Mouse (Mus musculus) gastrocnemius, postnatal 10 days (tissue): Measurements from ENCODE around the gene Hivep1. TPM values are rescaled to one million over a fixed set of nuclear protein-coding genes. Genes with fewer than 3 reads are reported as not detected.

Source experiments
- DNase-seq: peaks from one replicate; pipeline ENCODE4 v3.0.0; 2021; ENCODE audit warnings: mixed read lengths
- total RNA-seq, 2 experiments: library from RNA; stranded (reverse); gene quantifications; 2 replicates each; pipeline ENCODE4 v1.2.3; 2021

Gene Hivep1
- total RNA-seq, 2 experiments from 2014 or later, result 13.7 to 22.9 TPM

- DNase-seq, result no peak
These were observed 60.9 kb downstream of the Hivep1 start for GRCm38 (mm10) chr13:42112748-42113147.

GRCm38 (mm10) chr13:42113601-42114000, 61.8 kb downstream of the Hivep1 start:
- DNase-seq, result no peak

DNA sequence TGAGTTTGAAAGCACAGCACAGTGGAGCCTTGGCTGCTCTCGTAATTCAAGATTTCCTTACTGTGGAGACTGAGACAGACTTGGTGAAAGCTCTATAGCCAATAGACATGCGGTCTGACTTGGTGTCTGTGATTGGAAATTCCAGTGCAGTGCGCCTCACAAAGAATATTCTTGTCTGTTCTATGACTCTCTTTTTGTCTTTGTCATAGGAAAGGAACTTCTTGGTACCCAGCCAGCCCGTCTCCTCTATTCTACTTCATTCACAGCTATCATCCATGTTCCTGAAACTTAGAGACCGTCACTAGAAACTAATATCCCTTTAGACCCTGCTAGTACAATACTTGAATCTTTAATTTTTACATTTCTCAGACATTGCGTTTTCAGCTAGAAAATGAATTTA, 64.5 kb downstream of the Hivep1 start:
- no peak for DNase-seq

GRCm38 (mm10) chr13:42119062-42119461, 67.2 kb downstream of the Hivep1 start:
- no peak for DNase-seq

DNA sequence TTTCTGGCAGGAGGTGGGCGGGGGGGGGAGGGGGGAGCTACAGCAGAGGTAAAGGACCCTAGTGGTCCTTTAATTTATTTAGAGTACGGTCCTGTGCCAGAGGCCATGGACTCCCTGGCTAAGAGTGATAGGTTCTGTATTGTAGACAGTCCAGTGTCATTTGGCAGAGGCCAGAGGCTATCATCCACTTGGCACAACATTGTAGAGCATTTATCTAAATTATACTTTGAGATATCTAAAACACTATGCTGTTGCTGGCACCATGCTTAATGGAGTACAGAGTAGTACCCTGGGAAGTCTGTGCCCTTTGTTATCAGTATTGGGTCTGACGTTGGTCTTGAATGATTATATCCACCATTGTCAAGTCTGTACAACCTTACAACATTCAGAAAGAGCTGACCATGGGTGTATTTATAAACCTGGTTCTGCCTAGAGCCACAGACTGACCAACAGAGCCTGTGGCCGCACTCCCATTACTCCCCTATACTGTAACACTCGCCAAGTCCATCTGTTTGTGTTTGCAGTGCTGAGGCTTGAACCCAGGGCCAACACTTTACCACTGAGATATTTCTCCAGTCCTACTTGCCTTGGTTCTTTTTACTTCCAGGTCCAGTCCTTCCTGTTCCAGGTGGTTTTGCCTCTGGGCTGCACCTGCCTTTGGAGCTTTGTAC, 69.4 kb downstream of the Hivep1 start:
- DNase-seq, result no peak

DNA sequence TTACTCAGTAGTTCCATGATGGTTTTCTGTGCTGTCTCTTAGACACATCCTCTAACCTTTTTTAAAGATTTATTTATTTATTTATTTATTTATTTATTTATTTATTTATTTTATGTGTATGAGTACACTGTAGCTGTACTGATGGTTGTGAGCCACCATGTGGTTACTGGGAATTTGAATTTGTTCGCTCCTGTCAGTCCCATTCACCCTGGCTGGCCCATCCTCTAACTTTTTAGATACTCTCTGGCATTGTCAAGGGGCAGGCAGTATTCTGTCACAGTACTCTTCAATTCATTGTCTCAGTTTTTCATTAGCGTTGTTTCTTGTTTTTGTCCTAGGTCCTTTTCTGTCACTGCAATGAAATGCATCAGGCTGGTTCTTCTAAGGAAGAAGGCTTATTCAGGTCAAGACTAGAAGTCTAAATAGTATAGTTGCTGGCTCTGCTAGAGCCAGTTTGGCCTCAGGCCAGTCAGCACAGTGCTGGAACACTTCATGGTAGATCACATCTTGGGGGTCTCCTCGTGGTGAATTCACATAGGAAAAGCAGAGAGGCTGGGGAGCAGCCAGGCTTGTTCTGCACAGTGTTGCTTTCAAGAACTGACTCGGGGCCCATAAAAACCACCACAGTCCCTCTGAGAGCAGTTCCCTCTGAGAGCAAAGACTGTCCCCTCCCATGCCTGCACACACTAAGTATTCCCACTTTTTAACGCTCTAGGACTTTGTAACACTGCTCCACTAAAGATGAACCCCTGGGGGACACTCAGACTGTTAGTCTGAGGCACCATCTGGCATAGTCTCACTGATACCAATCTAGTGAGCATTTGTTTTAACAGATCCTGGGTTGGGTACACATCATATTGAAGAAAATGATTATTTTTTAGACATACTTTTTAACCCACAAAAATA, 70.2 kb downstream of the Hivep1 start:
- no peak for DNase-seq

DNA sequence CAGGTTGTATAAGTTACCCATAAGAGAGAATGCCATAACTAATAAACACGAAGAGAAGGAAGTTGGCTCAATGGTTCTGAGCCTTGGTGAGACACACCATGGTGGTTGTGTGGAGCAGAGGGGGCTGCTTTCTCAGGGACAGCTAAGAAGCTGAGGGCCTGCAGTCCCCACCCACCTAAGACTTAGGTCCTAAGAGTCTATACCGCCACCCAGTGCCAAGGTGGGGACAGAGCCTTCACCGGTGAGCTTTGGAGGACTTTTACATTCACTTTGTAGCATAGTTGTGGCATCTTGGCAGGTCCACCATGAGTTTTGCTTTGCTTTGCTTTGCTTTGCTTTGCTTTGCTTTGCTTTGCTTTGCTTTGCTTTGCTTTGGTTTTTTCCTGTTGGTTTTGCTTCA, 92.8 kb downstream of the Hivep1 start:
- DNase-seq, result no peak

GRCm38 (mm10) chr13:42149328-42150071, 97.7 kb downstream of the Hivep1 start:
- no peak for DNase-seq

DNA sequence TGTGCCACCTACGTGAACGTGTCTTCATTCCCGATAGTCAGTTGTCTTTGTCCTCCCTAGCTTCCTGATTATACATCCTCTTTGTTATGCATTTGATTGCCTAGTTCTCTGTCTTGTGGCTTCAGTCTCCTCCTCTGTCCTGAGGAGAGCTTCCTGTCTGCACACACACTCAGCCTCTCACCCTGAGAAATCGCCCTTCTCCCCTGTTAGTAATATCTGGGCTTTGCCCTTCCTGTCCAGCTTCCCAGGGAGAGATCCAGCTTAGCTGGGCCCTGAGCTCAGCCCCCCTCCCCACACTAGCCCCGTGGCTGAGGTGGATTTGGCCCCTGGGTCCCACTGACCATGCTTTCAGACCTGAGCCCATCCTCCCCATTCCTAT, 98.2 kb downstream of the Hivep1 start:
- DNase-seq, result no peak

DNA sequence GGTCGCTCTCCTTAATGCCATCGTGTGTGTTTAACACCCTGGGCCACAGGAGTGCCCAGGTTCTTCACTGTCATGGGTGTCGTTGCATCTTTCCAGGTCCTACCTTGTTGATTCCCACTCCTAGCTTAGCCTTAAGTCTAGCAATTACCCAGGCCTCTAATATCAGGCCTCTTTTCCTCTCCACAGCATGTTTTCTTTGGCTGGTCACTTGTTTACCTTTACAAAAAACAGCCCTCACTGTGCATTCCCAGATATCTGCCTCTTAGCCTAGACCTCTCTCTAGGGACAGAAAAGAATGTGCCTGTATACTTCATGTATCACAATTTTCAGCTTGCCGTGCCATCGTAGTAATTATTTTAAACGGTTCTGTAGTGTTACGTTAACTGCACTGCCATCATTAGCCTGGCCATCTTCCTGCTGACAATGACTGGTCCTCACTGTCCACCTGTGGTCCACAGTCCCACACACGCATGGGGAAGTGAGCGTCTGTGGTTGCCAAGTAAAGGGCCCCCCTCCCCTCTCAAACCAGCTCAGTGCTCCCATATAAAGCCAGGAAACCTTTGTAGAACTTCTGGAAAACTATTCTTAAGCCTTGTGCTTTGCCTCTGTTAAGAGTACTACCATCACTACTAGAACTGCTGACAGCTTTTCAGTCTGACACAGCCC, 98.8 kb downstream of the Hivep1 start:
- DNase-seq, result no peak

GRCm38 (mm10) chr13:42158259-42158658, 106.4 kb downstream of the Hivep1 start:
- no peak for DNase-seq

DNA sequence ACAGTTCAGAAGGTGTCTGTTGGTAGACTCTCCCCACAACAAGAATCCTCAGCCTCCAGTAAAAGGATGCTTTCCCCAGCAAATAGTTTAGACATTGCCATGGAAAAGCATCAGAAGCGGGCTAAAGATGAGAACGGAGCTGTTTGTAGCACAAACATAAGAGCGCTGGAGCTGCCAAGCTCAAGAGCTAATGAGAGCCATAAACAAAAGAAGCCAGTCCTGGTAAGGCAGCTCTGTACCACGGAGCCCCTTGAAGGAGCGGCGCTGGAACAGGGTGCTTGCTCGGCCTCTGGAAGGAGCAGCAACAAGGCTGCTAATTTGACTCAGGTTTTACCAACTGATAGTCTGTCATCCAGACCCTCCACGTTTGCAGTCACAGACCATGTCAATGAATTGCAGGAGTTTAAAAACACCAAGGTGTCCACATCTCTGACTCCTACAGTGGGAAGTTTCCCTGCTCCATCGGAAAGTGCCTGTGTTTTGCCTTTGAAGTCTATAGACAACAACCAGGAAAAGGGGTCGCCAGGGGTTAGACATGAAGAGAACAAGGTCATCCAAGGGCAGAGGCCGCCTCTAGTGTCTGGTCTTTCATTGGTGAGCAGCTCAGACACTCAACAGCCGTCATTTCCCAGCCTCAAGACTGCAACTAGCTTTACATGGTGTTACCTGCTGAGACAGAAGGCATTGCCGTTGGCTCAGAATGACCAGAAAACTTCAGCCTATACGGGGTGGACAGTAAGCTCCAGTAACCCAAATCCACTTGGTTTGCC, 107.8 kb downstream of the Hivep1 start:
- DNase-seq, result no peak

DNA sequence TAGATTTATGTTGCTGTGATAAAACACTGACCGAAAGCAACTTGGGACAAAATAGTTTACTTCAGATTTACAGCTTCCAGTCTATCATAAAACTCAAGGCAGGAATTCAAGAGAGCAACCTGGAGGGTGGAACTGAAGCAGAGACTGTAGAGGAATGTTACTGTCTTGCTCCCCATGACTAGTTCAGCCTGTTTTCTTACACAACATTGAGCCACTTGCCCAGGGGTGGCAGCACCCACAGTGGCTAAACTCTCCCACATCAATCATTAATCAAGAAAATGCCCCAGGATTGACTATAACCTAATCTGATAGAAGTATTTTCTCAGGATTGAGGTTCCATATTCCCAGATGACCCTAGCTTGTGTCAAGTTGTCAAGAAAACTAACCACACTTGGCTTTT, 119.0 kb downstream of the Hivep1 start:
- no peak for DNase-seq

DNA sequence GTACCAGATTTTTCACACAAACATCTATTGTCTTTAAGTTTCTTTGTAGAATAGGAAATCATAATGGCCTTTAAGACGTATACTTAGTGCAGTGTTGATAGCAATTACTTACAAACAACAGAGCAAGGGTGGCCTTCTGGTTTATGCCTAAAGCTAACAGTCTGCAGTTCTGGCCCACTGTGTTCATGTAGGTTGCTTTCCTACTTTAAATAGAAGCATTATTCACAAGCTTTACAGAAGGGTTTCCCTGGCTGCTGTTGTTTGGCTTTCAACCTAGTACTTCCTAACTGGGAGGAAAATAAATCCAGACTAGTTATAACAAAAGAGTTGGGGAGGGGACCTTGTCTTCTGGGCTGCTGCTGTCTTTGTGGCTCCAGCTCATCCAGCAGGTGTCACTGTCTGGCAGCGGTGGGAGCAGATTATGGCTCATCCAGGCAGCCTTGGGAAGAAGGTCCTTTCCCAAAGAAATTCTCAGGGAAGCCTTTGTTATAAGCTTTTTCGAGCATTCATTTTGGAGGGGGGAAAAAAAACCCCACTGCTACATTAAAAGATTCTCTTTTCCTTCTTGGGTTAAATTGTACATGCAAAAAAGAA, 123.1 kb downstream of the Hivep1 start:
- DNase-seq, result no peak

DNA sequence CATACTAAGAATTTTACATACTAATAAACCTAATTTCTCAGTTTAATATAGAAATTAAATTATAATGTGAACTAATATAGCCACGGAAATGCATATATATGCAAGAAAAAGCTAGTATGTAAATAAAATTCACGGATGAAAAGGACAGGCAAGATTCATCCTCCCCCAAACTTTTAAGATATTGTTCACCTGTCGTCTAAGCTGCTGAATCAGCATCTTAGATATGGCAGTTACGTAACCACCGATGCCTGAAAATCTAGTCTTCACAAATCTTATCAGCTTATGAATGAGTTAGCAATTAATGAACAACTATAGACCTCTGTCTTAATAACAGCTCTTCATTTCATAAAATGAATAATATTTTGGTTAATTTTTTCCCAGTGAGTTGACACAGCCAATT, 130.8 kb downstream of the Hivep1 start:
- DNase-seq, result no peak

DNA sequence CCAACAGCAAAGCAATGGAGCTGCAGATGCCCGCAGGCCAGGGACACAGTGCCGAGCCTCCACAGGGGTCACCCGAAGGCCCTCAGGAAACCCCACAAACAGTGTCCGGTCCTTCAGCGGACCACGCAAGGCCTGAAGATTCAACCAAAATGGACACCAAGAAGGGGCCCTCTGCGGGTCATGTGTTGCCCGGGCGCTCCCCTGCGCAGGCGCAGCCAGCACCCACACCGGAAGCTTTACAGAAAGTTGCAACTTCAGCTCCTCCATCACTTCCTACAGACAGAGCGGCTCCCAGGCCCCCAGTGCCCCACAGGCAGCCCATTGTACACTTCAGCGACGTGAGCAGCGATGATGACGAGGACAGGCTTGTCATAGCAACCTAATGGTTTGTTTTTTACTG, 132.3 kb downstream of the Hivep1 start:
- DNase-seq, result no peak

DNA sequence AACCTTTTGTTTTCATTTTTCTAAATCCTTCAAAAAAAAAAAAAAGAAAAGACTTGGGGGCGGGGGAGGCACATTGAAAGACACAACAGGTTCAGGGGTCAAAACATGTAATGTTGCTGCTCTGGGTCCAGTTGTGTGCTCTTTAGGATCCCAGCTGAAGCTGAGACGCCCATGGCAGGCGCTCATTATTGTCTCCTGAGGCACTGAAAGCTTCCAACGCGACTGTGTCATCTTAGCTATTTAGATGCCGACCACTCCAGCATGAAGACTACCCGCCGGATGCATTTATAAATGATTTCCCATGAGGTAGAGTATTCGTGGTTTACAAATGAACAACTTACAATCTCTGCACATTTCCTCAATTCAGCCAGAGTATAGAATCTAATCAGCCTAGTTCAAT, 141.2 kb downstream of the Hivep1 start:
- DNase-seq, result no peak

- no peak for DNase-seq
These were observed 143.8 kb downstream of the Hivep1 start for GRCm38 (mm10) chr13:42195671-42196070.

DNA sequence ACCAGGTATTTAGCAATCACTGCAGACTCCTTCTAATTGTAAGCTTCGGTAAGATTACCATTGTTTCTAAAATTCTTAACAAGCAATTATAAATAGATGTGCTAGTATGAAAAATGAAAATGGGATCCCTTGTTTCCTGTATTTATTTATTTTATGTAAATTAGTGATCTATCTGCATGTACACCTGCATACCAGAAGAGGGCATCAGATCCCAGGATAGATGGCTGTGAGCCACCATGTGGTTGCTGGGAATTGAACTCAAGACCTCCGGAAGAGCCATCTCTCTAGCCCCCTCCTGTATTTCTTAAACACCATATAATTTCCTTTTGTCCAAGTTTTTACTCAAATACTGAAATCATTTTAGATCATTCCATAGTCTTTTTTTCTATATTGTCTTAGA, 145.8 kb downstream of the Hivep1 start:
- no peak for DNase-seq

GRCm38 (mm10) chr13:42213556-42213955, 161.7 kb downstream of the Hivep1 start:
- DNase-seq, result no peak

DNA sequence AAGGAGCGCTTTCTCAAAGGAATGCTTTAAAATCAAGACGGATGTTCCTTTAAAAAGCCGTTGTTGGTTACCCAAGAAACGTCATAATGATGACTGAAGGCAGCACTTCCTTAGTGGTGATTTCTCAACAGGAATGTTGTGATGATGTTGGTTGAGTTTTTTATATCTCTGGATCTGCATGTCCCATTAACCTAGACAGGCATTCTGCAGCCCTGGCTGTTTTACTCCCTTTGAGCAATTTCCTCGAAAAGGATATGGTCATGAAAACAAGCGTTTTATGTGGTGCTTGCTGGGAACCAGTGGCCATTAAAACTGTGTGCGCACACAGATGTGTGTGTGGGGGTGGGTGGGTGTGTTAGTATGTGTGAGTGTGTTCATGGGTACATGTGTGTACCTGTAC, 170.6 kb downstream of the Hivep1 start:
- no peak for DNase-seq
